Mouse (Mus musculus): ENCODE measurements around the gene Poglut1. TPM values are rescaled to one million over a fixed set of nuclear protein-coding genes. Genes with fewer than 3 reads are reported as not detected.

The Poglut1 gene
- total and polyA plus RNA-seq, 3 experiments: 13.8 to 34.6 (median 28.5) TPM

DNA sequence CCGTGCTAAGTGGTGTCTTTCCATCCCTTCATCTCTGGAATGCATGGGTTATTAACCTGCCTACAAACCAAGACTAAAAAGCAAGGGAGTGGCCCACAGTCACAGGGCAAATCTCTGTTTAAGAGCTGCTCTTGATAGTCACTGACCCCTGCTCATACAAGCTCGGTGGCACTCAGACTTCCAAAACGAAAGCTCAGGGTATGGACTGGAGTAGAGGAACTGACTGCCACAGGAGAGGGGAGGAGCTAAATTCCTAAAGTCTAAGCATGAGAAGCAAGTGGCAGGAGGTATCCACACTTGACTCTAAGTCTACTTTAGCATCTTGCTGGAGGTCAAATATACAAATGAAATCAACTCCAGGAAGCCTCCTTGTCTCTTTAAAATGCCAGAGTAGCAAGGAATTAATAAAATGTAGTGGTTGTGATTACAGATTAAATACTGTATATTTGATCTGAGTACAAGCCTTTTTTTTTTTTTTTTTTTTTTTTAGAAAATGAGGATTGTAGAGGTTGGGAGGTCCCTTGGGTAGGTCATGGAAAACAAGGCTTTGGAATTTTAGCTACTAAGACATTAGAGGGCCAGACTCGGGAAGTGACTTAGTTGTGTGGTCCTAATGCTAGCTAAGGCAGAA is 74.3 kb downstream of the Poglut1 start:
- no peak for DNase-seq

Other genes starting within 250 kb of the Poglut1 start
- under 1 TPM; 0.37 to 0.97 TPM for gene Maats1, start 208.1 kb downstream of the Poglut1 start, total RNA-seq (2021)
- 0.04 TPM in 1 of 2 replicates, not detected in the other for gene Maats1, start 208.1 kb downstream of the Poglut1 start, polyA plus RNA-seq (2012; rRNA removed)
- 100 to 1,000 TPM; 223 to 312 TPM for gene Cox17, start 203.3 kb downstream of the Poglut1 start, total RNA-seq (2021)
- 34.7 and 43.0 TPM in 2 replicates for gene Cox17, start 203.3 kb downstream of the Poglut1 start, polyA plus RNA-seq (2012; rRNA removed)
- gene Gm21987, start 203.2 kb downstream of the Poglut1 start, total RNA-seq (2021): under 1 TPM in 1 of 2 experiments, not detected in 1; 0.93 TPM
- gene Gm21987, start 203.2 kb downstream of the Poglut1 start, polyA plus RNA-seq (2012; rRNA removed): 4.4 TPM in 1 of 2 replicates, not detected in the other
- gene Popdc2, start 188.0 kb downstream of the Poglut1 start, total RNA-seq (2021): 1 to 10 TPM; 1.4 to 3.6 TPM
- gene Popdc2, start 188.0 kb downstream of the Poglut1 start, polyA plus RNA-seq (2012; rRNA removed): 2.3 and 2.9 TPM in 2 replicates
- gene Pla1a, start 117.1 kb downstream of the Poglut1 start, total RNA-seq (2021): 10 to 100 TPM; 17.0 to 36.7 TPM
- 12.3 and 21.0 TPM in 2 replicates for gene Pla1a, start 117.1 kb downstream of the Poglut1 start, polyA plus RNA-seq (2012; rRNA removed)
- gene Adprh, start 97.6 kb downstream of the Poglut1 start, total RNA-seq (2021): 10 to 100 TPM; 37.2 to 49.4 TPM
- 114 and 133 TPM in 2 replicates for gene Adprh, start 97.6 kb downstream of the Poglut1 start, polyA plus RNA-seq (2012; rRNA removed)
- gene Cd80, start 94.7 kb downstream of the Poglut1 start, total RNA-seq (2021): 1 to 10 TPM in 1 of 2 experiments, under 1 TPM in 1; 0.37 to 1.1 TPM
- 0.10 TPM in 1 of 2 replicates, not detected in the other for gene Cd80, start 94.7 kb downstream of the Poglut1 start, polyA plus RNA-seq (2012; rRNA removed)
- 10 to 100 TPM; 39.2 to 53.9 TPM for gene Timmdc1, start 27.6 kb downstream of the Poglut1 start, total RNA-seq (2021)
- 95.2 and 97.4 TPM in 2 replicates for gene Timmdc1, start 27.6 kb downstream of the Poglut1 start, polyA plus RNA-seq (2012; rRNA removed)
- 10 to 100 TPM; 60.4 to 72.1 TPM for gene Tmem39a, start 8.4 kb upstream of the Poglut1 start, total RNA-seq (2021)
- gene Tmem39a, start 8.4 kb upstream of the Poglut1 start, polyA plus RNA-seq (2012; rRNA removed): 50.7 and 64.9 TPM in 2 replicates
- 10 to 100 TPM; 19.1 to 23.8 TPM for gene Arhgap31, start 163.0 kb upstream of the Poglut1 start, total RNA-seq (2021)
- gene Arhgap31, start 163.0 kb upstream of the Poglut1 start, polyA plus RNA-seq (2012; rRNA removed): 7.4 and 7.7 TPM in 2 replicates
- 10 to 100 TPM in 1 of 2 experiments, 1 to 10 TPM in 1; 7.6 to 14.3 TPM for gene B4galt4, start 192.0 kb upstream of the Poglut1 start, total RNA-seq (2021)
- 4.3 and 5.5 TPM in 2 replicates for gene B4galt4, start 192.0 kb upstream of the Poglut1 start, polyA plus RNA-seq (2012; rRNA removed)